Comparison of ENCODE assay signal across 14 mouse cellular contexts in genomic region chr8:121732334-121732665, GRCm38 (mm10). TPM values are rescaled to one million over a fixed set of nuclear protein-coding genes. Genes with fewer than 3 reads are reported as not detected.
DNase-seq lines count a peak whose midpoint lies in the region; ATAC-seq and TF ChIP-seq lines count a peak whose summit lies in the region.
"Had no signal": no experiment of that assay in that cellular context is flagged by ENCODE, and none has a peak within 500 bp of the region (broad histone marks: within the 10 kb centered on the region; RNA-seq: fewer than 3 reads in every experiment).

No protein-coding gene starts in this region.

- TF ChIP-seq POLR2A in cerebellum, adult 2 months (IDR thresholded peaks at IDR 0.05; ENCODE audit: borderline replicate concordance, insufficient read depth, low read length): no peak

- H3K4me1 ChIP-seq in cerebellum, adult 2 months (ENCODE audit: control insufficient read depth, insufficient read depth, low read length): peaks cover 33% of the 10 kb centered on the region
- peaks cover 31% of the 10 kb centered on the region for H3K4me1 ChIP-seq in forebrain, embryonic 15.5 days
- H3K4me1 ChIP-seq in hindbrain, postnatal 0 days (ENCODE audit: insufficient read depth, low read length): peaks cover 8% of the 10 kb centered on the region
- peaks cover 51% of the 10 kb centered on the region for H3K4me1 ChIP-seq in neural tube, embryonic 13.5 days (replicated peaks)

- H3K27me3 ChIP-seq in cerebellum, adult 2 months (ENCODE audit: control insufficient read depth, insufficient read depth, low read length): no peaks in the 10 kb centered on the region
- H3K27me3 ChIP-seq in forebrain, embryonic 15.5 days: peaks cover 24% of the 10 kb centered on the region
- peaks cover 5% of the 10 kb centered on the region for H3K27me3 ChIP-seq in hindbrain, postnatal 0 days (ENCODE audit: insufficient read depth, low read length)
- H3K27me3 ChIP-seq in neural tube, embryonic 13.5 days: peaks cover 54% of the 10 kb centered on the region

- no peak for DNase-seq in cerebellum, adult 2 months
- no peak for DNase-seq in cerebellum, adult 8-10 months
- DNase-seq in hindbrain, postnatal 0 days (ENCODE audit: low spot score): no peak
- no peak for DNase-seq in lung, postnatal 36 days
- no peak for DNase-seq in heart, postnatal 25 days (ENCODE audit: low spot score)
- DNase-seq in MN1 (ENCODE audit: low spot score): no peak
- DNase-seq: adrenal gland, adult 2 months; kidney, adult 18-20 months; lung, embryonic 14.5 days; spleen, adult 18-20 months had no signal

- no peaks in the 10 kb centered on the region for H3K36me3 ChIP-seq in forebrain, embryonic 15.5 days
- no peaks in the 10 kb centered on the region for H3K36me3 ChIP-seq in hindbrain, postnatal 0 days (ENCODE audit: insufficient read depth, low read length)
- H3K36me3 ChIP-seq in neural tube, embryonic 13.5 days: 0 out of 2 replicates have a peak, but pooled peaks cover 3% of the 10 kb centered on the region
- H3K36me3 ChIP-seq: embryonic facial prominence, embryonic 13.5 days; limb, embryonic 15.5 days had no signal

- H3K4me3 ChIP-seq in cerebellum, adult 2 months (replicated peaks; ENCODE audit: insufficient read depth, low read depth, low read length): peak overlapping the region; percentile 92
- peak overlapping the region; percentile 80 for H3K4me3 ChIP-seq in forebrain, embryonic 15.5 days
- H3K4me3 ChIP-seq in hindbrain, postnatal 0 days (ENCODE audit: low read length): peak overlapping the region; percentile 65
- peak overlapping the region; percentile 79 for H3K4me3 ChIP-seq in neural tube, embryonic 13.5 days
- H3K4me3 ChIP-seq: limb, embryonic 15.5 days had no signal

- 26% methylated on average over 4 of the region's 4 CpGs for WGBS in cerebellum, adult 2 months
- WGBS in forebrain, embryonic 15.5 days: 50% methylated on average over 4 of the region's 4 CpGs
- 49% methylated on average over 4 of the region's 4 CpGs for WGBS in hindbrain, postnatal 0 days
- WGBS in neural tube, embryonic 13.5 days: 45% methylated on average over 4 of the region's 4 CpGs

- no peaks in the 10 kb centered on the region for H3K9me3 ChIP-seq in forebrain, embryonic 15.5 days
- H3K9me3 ChIP-seq in hindbrain, postnatal 0 days (ENCODE audit: low read length): no peaks in the 10 kb centered on the region
- H3K9me3 ChIP-seq in neural tube, embryonic 13.5 days: no peaks in the 10 kb centered on the region
- H3K9me3 ChIP-seq: embryonic facial prominence, embryonic 13.5 days; limb, embryonic 15.5 days had no signal

- no peak for ATAC-seq in forebrain, embryonic 15.5 days (replicated peaks)
- no peak for ATAC-seq in hindbrain, postnatal 0 days
- ATAC-seq in neural tube, embryonic 13.5 days (ENCODE audit: low read depth): no peak; the same call in 1 of the 2 replicates

- intact Hi-C loops in heart, postnatal 25 days (cut with DNase I): no loop called here

- H3K4me2 ChIP-seq in forebrain, embryonic 15.5 days (replicated peaks): peak overlapping the region; percentile 75
- peak overlapping the region; percentile 77 for H3K4me2 ChIP-seq in hindbrain, postnatal 0 days (ENCODE audit: low read depth, low read length)
- H3K4me2 ChIP-seq in neural tube, embryonic 13.5 days: peak overlapping the region; percentile 91
- H3K4me2 ChIP-seq: embryonic facial prominence, embryonic 13.5 days; limb, embryonic 15.5 days; lung, embryonic 14.5 days had no signal

- peak overlapping the region; percentile 73 for H3K9ac ChIP-seq in forebrain, embryonic 15.5 days (replicated peaks)
- peak overlapping the region; percentile 69 for H3K9ac ChIP-seq in hindbrain, postnatal 0 days (replicated peaks; ENCODE audit: low read length)
- H3K9ac ChIP-seq in neural tube, embryonic 13.5 days: peak overlapping the region; percentile 90
- H3K9ac ChIP-seq: embryonic facial prominence, embryonic 13.5 days; limb, embryonic 15.5 days; lung, embryonic 14.5 days had no signal

- H3K27ac ChIP-seq in cerebellum, adult 2 months (ENCODE audit: insufficient read depth, low read length): peak overlapping the region; percentile 97
- no peak overlapping the region for H3K27ac ChIP-seq in forebrain, embryonic 15.5 days (replicated peaks)
- H3K27ac ChIP-seq in hindbrain, postnatal 0 days: no peak overlapping the region
- H3K27ac ChIP-seq in neural tube, embryonic 13.5 days (replicated peaks): no peak overlapping the region
- H3K27ac ChIP-seq: embryonic facial prominence, embryonic 13.5 days; limb, embryonic 15.5 days had no signal

- TF ChIP-seq CTCF in cerebellum, adult 2 months (IDR thresholded peaks at IDR 0.05; ENCODE audit: borderline replicate concordance, insufficient read depth, low read depth, low read length): no peak
- no peak for TF ChIP-seq CTCF in hindbrain, postnatal 0 days (IDR thresholded peaks at IDR 0.05; ENCODE audit: low read depth)

RNA-seq across cellular contexts. Expression of gene Jph3, which starts 2.9 kb away (rescaled TPM):
- 143 and 154 TPM in 2 replicates for polyA plus RNA-seq in cerebellum, adult 2 months (2012; rRNA removed)
- polyA plus RNA-seq in forebrain, embryonic 15.5 days (2015; fragmentation: Nextera tagmentation; extraction: Ambion mirVana): 79.9 and 82.5 TPM in 2 replicates
- 66.0 and 75.2 TPM in 2 replicates for total RNA-seq in hindbrain, postnatal 0 days (2014; rRNA removed)
- 98.3 and 102 TPM in 2 replicates for polyA plus RNA-seq in hindbrain, postnatal 0 days (2015; fragmentation: Nextera tagmentation; extraction: Ambion mirVana)
- polyA plus RNA-seq in neural tube, embryonic 13.5 days (2015; fragmentation: Nextera tagmentation; extraction: Ambion mirVana): 101 and 104 TPM in 2 replicates
- total RNA-seq in heart, postnatal 25 days (2021): not detected
